ENCODE assay signal across 31 mouse cellular contexts in genomic region chr15:84078667-84079066, GRCm38 (mm10). TPM values are rescaled to one million over a fixed set of nuclear protein-coding genes. Genes with fewer than 3 reads are reported as not detected.
DNase-seq lines count a peak whose midpoint lies in the region; ATAC-seq and TF ChIP-seq lines count a peak whose summit lies in the region.
"Had no signal": no experiment of that assay in that cellular context is flagged by ENCODE, and none has a peak within 500 bp of the region (broad histone marks: within the 10 kb centered on the region; RNA-seq: fewer than 3 reads in every experiment).

No protein-coding gene starts in this region.

- no peak overlapping the region for H3K4me3 ChIP-seq in left cerebral cortex, adult 2 months
- no peak overlapping the region for H3K4me3 ChIP-seq in midbrain, embryonic 12.5 days
- no peak overlapping the region for H3K4me3 ChIP-seq in midbrain, embryonic 15.5 days
- no peak overlapping the region for H3K4me3 ChIP-seq in cortical plate, adult 2 months (ENCODE audit: insufficient read depth, low read length)
- no peak overlapping the region for H3K4me3 ChIP-seq in lung, adult 2 months (replicated peaks; ENCODE audit: extremely low read depth, low read depth, low read length)
- H3K4me3 ChIP-seq: embryonic facial prominence, embryonic 15.5 days; erythroblast, embryonic 14.5 days; forebrain, embryonic 10.5 days; heart, adult 2 months; heart, embryonic 15.5 days; hindbrain, embryonic 13.5 days had no signal

- H3K4me1 ChIP-seq in midbrain, embryonic 12.5 days, result peaks cover 8% of the 10 kb centered on the region
- H3K4me1 ChIP-seq in midbrain, embryonic 15.5 days, result peaks cover 10% of the 10 kb centered on the region
- peaks cover 5% of the 10 kb centered on the region for H3K4me1 ChIP-seq in cortical plate, adult 2 months (ENCODE audit: control insufficient read depth, insufficient read depth, low read length)
- no peaks in the 10 kb centered on the region for H3K4me1 ChIP-seq in lung, adult 2 months (ENCODE audit: control insufficient read depth, insufficient read depth, low read length)
- H3K4me1 ChIP-seq: heart, embryonic 15.5 days had no signal

- H3K36me3 ChIP-seq in midbrain, embryonic 12.5 days, result 0 out of 2 replicates have a peak, but pooled peaks cover 6% of the 10 kb centered on the region
- H3K36me3 ChIP-seq in midbrain, embryonic 15.5 days (replicated peaks), result peaks cover 3% of the 10 kb centered on the region; the same call in 1 of the 2 replicates
- H3K36me3 ChIP-seq: embryonic facial prominence, embryonic 15.5 days; forebrain, embryonic 10.5 days; heart, embryonic 15.5 days had no signal

- no peak overlapping the region for H3K9ac ChIP-seq in midbrain, embryonic 12.5 days (replicated peaks)
- H3K9ac ChIP-seq in midbrain, embryonic 15.5 days, result no peak overlapping the region
- H3K9ac ChIP-seq: embryonic facial prominence, embryonic 15.5 days; heart, embryonic 15.5 days; hindbrain, embryonic 13.5 days had no signal

- intact Hi-C loops in left cerebral cortex, adult 2 months (cut with DNase I), result no loop called here

- ATAC-seq in midbrain, embryonic 12.5 days (ENCODE audit: low FRiP score, low read depth), result no peak
- ATAC-seq in midbrain, embryonic 15.5 days (replicated peaks), result no peak
- ATAC-seq: CD4-positive, CD25-positive, alpha-beta regulatory T cell, adult 4 months; forebrain, embryonic 14.5 days; hindbrain, postnatal 0 days had no signal

- no peak for TF ChIP-seq POLR2A in cortical plate, adult 2 months (IDR thresholded peaks at IDR 0.05; ENCODE audit: extremely low read depth, insufficient read depth, low read length)
- no peak for TF ChIP-seq POLR2A in lung, adult 2 months (IDR thresholded peaks at IDR 0.05; ENCODE audit: borderline replicate concordance, extremely low read depth, low read depth, low read length)

- H3K4me2 ChIP-seq in midbrain, embryonic 12.5 days (replicated peaks), result no peak overlapping the region
- no peak overlapping the region for H3K4me2 ChIP-seq in midbrain, embryonic 15.5 days
- H3K4me2 ChIP-seq: embryonic facial prominence, embryonic 15.5 days; heart, embryonic 11.5 days; heart, embryonic 15.5 days; hindbrain, embryonic 13.5 days had no signal

- H3K27me3 ChIP-seq in midbrain, embryonic 12.5 days, result peaks cover 25% of the 10 kb centered on the region
- H3K27me3 ChIP-seq in midbrain, embryonic 15.5 days (replicated peaks), result no peaks in the 10 kb centered on the region

- peak overlapping the region; percentile 87 for H3K27ac ChIP-seq in left cerebral cortex, adult 2 months
- 0 out of 2 replicates have a peak overlapping the region, but pooled peaks have one; percentile 20 for H3K27ac ChIP-seq in midbrain, embryonic 12.5 days (replicated peaks)
- no peak overlapping the region for H3K27ac ChIP-seq in midbrain, embryonic 15.5 days
- peak overlapping the region; percentile 36 for H3K27ac ChIP-seq in cortical plate, adult 2 months (ENCODE audit: insufficient read depth, low read length)
- H3K27ac ChIP-seq: embryonic facial prominence, embryonic 15.5 days; forebrain, embryonic 10.5 days; heart, adult 2 months; heart, embryonic 15.5 days; hindbrain, embryonic 13.5 days; hindbrain, postnatal 0 days had no signal

- H3K9me3 ChIP-seq in midbrain, embryonic 12.5 days, result no peaks in the 10 kb centered on the region
- no peaks in the 10 kb centered on the region for H3K9me3 ChIP-seq in midbrain, embryonic 15.5 days
- H3K9me3 ChIP-seq: embryonic facial prominence, embryonic 15.5 days; forebrain, embryonic 10.5 days; heart, embryonic 15.5 days; hindbrain, embryonic 13.5 days had no signal

- peak in 1 of 2 experiments; percentile 41 for DNase-seq in left cerebral cortex, adult 2 months (ENCODE audit: extremely low spot score in 1 of 2, low spot score in 2 of 2)
- DNase-seq in left cerebral cortex, adult 11 months (ENCODE audit: low spot score), result no peak
- DNase-seq in A20 (ENCODE audit: low read depth, low spot score), result peak; percentile 10
- no peak for DNase-seq in ovary, postnatal 10 days (ENCODE audit: low spot score)
- no peak for DNase-seq in lung, adult 2 months
- DNase-seq: adrenal gland, postnatal 10 days; B cell, adult 2 months; cerebellum, adult 18-20 months; cerebellum, adult 9-11 months; cerebellum, postnatal 36 days; embryo, embryonic 11 days; gastrocnemius, postnatal 10 days; heart, adult 2 months; heart, postnatal 14 days had no signal

- TF ChIP-seq CTCF in left cerebral cortex, adult 2 months (IDR thresholded peaks at IDR 0.05), result no peak
- TF ChIP-seq CTCF in cortical plate, adult 2 months (IDR thresholded peaks at IDR 0.05; ENCODE audit: extremely low read depth, insufficient read depth, low read length), result no peak
- no peak for TF ChIP-seq CTCF in lung, adult 2 months (IDR thresholded peaks at IDR 0.05; ENCODE audit: insufficient read depth, low read length)

- WGBS in midbrain, embryonic 12.5 days, result 78% methylated on average over 13 of the region's 13 CpGs
- WGBS in midbrain, embryonic 15.5 days, result 69% methylated on average over 13 of the region's 13 CpGs
- WGBS in lung, adult 2 months, result 61% methylated on average over 13 of the region's 13 CpGs

RNA-seq across cellular contexts. Expression of gene Efcab6, which starts 13.5 kb away (rescaled TPM):
- total RNA-seq in left cerebral cortex, adult 2 months (2021), result 10 to 100 TPM; 16.7 to 17.5 TPM
- polyA plus RNA-seq in midbrain, embryonic 12.5 days (2016; fragmentation: Nextera tagmentation; extraction: Ambion mirVana), result 0.16 TPM in 1 of 2 replicates, not detected in the other
- polyA plus RNA-seq in midbrain, embryonic 15.5 days (2015; fragmentation: Nextera tagmentation; extraction: Ambion mirVana), result 0.56 and 0.78 TPM in 2 replicates
- 10.9 and 11.0 TPM in 2 replicates for polyA plus RNA-seq in cortical plate, adult 2 months (2012; rRNA removed)
- 1.6 and 2.2 TPM in 2 replicates for polyA plus RNA-seq in lung, adult 2 months (2012; rRNA removed)
- total RNA-seq: heart, adult 2 months; heart, postnatal 14 days; hematopoietic stem cell, adult 5-6 weeks; MEL had no signal
- polyA plus RNA-seq: CD4-positive, CD25-positive, alpha-beta regulatory T cell, adult 4 months; erythroblast, embryonic 14.5 days; heart, embryonic 11.5 days had no signal

RNA-seq across cellular contexts. Expression of gene Sult4a1, which starts 26.9 kb away (rescaled TPM):
- 100 to 1,000 TPM; 434 to 449 TPM for total RNA-seq in left cerebral cortex, adult 2 months (2021)
- 19.1 and 22.1 TPM in 2 replicates for polyA plus RNA-seq in midbrain, embryonic 12.5 days (2016; fragmentation: Nextera tagmentation; extraction: Ambion mirVana)
- 87.1 and 93.8 TPM in 2 replicates for polyA plus RNA-seq in midbrain, embryonic 15.5 days (2015; fragmentation: Nextera tagmentation; extraction: Ambion mirVana)
- 440 and 441 TPM in 2 replicates for polyA plus RNA-seq in cortical plate, adult 2 months (2012; rRNA removed)
- 0.46 and 0.69 TPM in 2 replicates for polyA plus RNA-seq in lung, adult 2 months (2012; rRNA removed)
- total RNA-seq: gastrocnemius, postnatal 4 days; hematopoietic stem cell, adult 5-6 weeks; MEL had no signal
- polyA plus RNA-seq: CD4-positive, CD25-positive, alpha-beta regulatory T cell, adult 4 months; erythroblast, embryonic 14.5 days had no signal

RNA-seq across cellular contexts. Expression of gene Pnpla5, which starts 44.3 kb away (rescaled TPM):
- not detected for total RNA-seq in left cerebral cortex, adult 2 months (2021)
- not detected in 2 replicates for polyA plus RNA-seq in midbrain, embryonic 12.5 days (2016; fragmentation: Nextera tagmentation; extraction: Ambion mirVana)
- polyA plus RNA-seq in midbrain, embryonic 15.5 days (2015; fragmentation: Nextera tagmentation; extraction: Ambion mirVana), result not detected in 2 replicates
- not detected in 2 replicates for polyA plus RNA-seq in cortical plate, adult 2 months (2012; rRNA removed)
- 1.0 and 1.2 TPM in 2 replicates for polyA plus RNA-seq in lung, adult 2 months (2012; rRNA removed)
- total RNA-seq: adrenal gland, postnatal 4 days; gastrocnemius, postnatal 10 days; gastrocnemius, postnatal 4 days; heart, adult 2 months; heart, postnatal 14 days; hematopoietic stem cell, adult 5-6 weeks; hindbrain, postnatal 0 days; MEL had no signal
- polyA plus RNA-seq: CD4-positive, CD25-positive, alpha-beta regulatory T cell, adult 4 months; embryonic facial prominence, embryonic 11.5 days; embryonic facial prominence, embryonic 15.5 days; erythroblast, embryonic 14.5 days; forebrain, embryonic 10.5 days; forebrain, embryonic 14.5 days; heart, adult 2 months; heart, embryonic 11.5 days; heart, embryonic 15.5 days; hindbrain, embryonic 13.5 days; hindbrain, postnatal 0 days had no signal

Comparison
In these comparisons a context has a peak if more than half of its experiments do, and no peak if none do; other contexts are left out.
1. RNA of gene Sult4a1, which starts 26.9 kb away (polyA plus RNA-seq): 440 to 441 TPM in cortical plate, adult 2 months, 87.1 to 93.8 TPM in midbrain, embryonic 15.5 days and 19.1 to 22.1 TPM in midbrain, embryonic 12.5 days; 0.46 to 0.69 TPM in lung, adult 2 months; every median in the first group is over 10 times any median in the second.